Mouse (Mus musculus): ENCODE measurements around the gene Bnipl. TPM values are rescaled to one million over a fixed set of nuclear protein-coding genes. Genes with fewer than 3 reads are reported as not detected.

The Bnipl gene
- not detected in 2 replicates for total RNA-seq (2017)

DNA sequence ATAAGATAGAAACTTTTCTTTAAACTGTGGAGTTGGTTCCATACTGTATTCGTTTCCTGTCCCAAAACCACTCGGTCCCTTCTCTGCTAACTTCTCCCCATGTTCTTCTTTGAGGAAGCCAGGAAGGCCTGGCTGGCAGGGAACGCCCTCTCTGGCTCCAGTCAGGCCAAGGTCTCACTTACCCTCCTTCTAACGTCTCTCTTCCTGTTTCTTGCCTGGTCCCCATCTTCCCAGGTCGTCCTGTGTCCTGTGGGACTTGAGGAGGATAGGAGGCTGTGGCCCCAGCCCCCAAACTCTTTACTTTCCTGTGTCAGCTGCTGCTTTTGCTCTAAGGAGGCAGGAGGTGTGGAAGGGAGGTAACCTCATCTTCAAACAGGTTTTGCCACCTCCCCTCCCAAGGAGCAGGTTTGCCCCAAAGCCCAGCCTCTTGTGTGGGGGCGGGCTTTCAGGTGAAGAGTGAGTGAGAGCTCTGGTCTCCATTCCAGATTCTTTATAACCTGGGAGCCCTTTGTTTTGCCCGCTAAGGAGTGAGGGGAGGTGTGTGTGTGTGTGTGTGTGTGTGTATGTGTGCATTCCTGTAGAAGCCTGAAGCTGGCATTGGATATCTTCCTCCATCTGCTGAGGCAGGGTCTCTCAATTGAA is at the start of gene Bnipl:
Gene Bnipl (minus strand): TSS at position 411 of the 642 bp plus-strand sequence.
- ATAC-seq (ENCODE audit: extremely low read depth, insufficient number of reproducible peaks, low FRiP score, poor library complexity, severe bottlenecking) = no peak

DNA sequence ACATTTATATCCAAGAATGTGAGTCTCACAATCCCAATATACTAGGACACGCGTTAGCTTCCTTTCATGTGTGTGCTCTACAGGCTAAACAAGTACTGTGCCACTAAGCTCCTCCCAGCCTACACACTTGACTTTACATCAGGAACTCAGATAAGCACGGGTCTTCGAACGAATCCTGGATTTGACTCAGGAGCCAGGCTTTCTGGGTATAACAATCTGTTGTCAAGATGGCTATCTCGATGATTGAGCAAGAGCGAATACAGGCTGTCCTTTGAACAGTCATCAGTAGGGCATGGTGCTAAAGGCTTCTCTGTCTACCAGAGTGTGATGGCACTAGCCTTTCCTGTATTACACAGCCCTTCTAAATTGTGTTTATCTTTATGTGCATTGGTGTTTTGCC is 47.0 kb upstream of the Bnipl start:
- ATAC-seq (ENCODE audit: extremely low read depth, insufficient number of reproducible peaks, low FRiP score, poor library complexity, severe bottlenecking) = no peak

DNA sequence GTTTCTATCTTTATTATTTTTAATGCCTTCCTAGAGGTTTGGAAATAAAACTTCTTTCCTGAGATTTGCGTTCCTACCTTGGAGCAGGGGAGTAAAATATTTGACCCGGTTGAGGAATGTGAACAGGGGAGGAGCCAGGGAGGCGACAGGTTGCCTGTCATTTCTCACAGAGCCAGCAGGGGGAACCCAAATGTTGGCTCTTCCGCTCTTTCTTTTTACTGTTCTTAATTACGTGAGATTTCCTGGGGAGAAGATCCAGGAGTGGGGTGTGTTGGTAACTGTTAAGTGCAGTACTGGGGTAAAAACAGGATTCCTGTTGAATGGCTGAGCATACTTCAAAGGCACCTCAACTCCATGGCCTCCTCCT is 45.1 kb upstream of the Bnipl start:
- ATAC-seq (ENCODE audit: extremely low read depth, insufficient number of reproducible peaks, low FRiP score, poor library complexity, severe bottlenecking) = peak; percentile 37; the same call in 1 of the 2 replicates

DNA sequence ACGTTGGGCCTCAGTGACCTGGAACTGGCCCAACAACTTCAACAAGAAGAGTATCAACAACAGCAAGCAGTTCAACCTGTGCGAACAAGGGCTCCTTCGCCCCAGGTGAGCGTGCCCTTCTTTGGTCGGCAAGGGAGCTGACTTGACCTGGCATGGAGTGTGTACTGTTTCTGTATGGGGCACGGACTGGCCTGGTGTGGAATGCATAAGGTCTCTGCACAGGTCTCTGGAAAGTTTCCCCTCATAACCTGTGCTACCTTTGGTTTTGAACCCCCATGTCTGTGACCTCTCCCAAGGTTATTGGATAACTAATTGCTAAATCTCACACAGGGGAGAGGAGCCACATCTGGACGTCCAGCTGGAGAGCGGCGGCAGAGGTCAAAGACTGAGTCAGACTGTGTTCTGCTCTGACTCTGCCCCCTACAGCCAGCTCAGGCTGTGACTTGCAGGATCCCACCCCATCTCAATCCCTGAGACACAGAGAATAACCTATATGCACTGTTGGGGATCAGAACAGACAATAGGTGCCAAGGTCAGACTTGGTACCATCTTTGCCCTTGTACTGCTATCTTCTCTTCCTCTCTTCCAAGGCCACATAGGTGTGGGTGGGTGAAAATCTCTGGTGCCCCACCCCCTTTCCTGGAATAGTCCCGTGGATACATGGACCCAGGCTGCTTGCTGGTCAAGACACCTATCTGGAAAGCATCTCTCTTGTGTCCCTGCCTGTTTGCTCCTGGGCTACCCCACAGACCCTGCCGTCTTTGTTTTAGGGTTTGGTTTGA is 44.5 kb upstream of the Bnipl start:
- no peak for ATAC-seq (ENCODE audit: extremely low read depth, insufficient number of reproducible peaks, low FRiP score, poor library complexity, severe bottlenecking)

DNA sequence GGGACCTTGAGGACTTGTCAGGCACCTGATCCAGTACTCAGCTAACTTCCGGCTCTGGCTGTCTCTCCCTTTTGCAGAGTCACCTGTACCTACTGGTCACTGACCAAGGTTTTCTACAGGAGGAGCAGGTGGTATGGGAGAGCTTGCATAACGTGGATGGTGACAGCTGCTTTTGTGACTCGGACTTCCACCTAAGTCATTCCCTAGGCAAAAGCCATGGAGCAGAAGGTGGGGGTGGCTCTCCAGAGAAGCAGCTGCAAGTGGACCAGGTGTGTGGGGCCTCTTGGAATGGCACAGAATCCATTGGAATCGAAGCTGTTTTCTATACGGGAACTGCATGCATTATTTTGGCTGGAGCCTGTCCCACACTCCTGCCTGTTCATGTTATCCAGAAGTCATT is 43.7 kb upstream of the Bnipl start:
- ATAC-seq (ENCODE audit: extremely low read depth, insufficient number of reproducible peaks, low FRiP score, poor library complexity, severe bottlenecking) = no peak

DNA sequence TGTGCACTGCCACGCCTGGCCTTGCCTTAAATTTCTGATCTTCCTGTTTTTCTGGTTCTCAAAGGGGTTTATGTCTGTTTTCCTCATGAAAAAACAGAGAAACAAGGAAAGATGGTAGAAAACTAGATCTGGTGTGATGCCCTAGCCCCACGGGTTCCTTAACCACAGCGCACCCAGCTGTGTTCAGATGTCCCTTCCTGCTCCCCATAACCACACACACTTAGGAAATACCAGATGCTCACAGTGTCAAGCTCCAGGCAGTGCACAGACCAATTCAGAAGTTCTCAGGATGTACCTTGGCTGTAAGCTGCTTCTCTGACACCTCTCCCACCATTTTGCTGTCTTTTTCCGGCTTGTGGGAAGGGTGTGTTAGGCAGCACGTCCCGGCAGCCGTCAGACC is 43.3 kb upstream of the Bnipl start:
- no peak for ATAC-seq (ENCODE audit: extremely low read depth, insufficient number of reproducible peaks, low FRiP score, poor library complexity, severe bottlenecking)

DNA sequence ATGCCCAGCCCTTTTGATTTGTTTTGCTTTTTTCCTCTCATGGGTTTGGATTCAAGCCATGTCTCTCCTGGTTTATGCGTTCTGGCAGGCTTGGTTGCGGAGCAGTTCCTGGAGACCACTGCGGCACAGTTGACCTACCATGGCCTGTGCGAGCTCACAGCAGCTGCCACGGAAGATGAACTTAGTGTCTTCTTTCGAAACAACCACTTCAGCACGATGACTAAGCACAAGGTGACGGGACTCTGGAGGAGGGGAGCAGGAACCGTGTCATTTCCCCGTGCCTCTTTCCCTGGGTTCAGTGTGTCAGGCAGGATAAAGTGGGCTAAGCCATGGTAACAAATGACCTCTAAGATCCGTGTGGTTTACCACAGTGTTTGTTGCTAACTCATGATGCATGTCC is 42.5 kb upstream of the Bnipl start:
- ATAC-seq (ENCODE audit: extremely low read depth, insufficient number of reproducible peaks, low FRiP score, poor library complexity, severe bottlenecking) = peak; percentile 93

DNA sequence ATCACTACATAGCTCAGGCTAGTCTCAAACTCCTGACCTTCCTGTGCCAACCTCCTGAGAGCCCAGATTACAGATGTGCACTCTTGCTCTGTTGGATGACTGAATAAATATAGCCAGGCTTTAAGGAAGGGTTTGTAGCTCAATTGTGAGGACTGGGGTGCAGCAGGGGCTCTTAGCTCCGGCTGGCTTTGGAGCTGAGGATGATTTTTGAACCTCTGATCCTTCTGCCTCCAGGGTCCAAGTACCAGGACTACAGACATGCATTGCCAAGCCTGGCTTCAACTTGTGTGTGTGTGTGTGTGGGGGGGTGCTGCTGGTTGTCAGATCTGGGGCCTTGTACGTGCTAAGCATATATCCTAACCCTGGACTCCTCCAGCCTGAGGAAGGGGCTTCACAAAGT is 41.9 kb upstream of the Bnipl start:
- no peak for ATAC-seq (ENCODE audit: extremely low read depth, insufficient number of reproducible peaks, low FRiP score, poor library complexity, severe bottlenecking)

DNA sequence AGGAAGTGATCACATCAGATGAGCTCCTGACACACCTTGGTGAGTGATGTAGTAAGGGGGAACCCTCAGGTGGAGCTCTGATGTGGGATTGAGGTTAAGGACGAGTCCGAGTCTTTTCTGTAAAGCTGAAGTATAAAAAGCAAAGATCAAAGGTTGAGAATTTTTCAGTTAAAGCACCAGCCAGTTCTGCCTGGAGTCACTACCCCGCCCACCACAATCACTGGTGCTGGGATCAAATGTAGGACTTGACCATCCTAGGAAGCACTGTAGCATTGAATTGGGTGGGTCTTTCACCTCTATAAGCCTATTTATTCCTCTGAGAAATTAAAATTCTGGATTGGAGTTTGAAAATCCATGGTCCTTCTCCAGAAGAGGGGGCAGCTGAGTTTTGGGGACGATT is 40.0 kb upstream of the Bnipl start:
- no peak for ATAC-seq (ENCODE audit: extremely low read depth, insufficient number of reproducible peaks, low FRiP score, poor library complexity, severe bottlenecking)

DNA sequence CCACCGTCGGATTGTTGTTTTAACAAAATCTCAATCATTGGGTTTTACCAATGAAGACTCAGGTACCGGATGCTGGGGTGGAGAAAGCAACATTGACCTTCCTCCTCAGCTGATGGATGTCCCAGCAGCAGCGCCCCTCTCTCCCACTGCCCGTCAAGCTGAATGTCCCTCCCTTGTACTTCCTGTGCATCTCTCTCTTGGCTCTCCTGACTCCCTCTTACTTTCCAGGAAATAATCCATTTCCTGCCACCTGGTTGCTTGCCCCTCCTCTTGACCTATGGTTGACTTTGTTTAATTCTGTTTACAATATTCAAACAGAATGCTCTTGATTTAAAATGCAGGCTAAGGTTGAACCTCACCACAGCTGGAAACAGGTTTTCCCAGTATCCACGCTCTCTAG is 39.2 kb upstream of the Bnipl start:
- no peak for ATAC-seq (ENCODE audit: extremely low read depth, insufficient number of reproducible peaks, low FRiP score, poor library complexity, severe bottlenecking)

DNA sequence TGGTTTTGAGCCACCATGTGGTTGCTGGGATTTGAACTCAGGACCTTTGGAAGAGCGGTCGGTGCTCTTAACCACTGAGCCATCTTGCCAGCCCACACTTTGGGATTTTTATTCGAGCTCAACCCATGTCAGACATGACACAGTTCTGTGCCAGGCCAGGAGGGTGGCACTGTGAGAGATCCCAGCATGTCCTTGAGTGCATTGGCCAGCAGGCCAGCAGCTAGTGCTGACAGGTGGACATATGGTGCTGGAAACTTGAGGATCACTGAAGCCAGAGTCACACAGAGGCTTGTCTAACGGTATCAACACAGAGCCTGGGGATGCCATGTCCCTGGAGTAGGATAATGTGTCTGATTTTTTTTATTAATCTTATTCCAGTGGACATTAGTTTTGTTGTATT is 38.4 kb upstream of the Bnipl start:
- ATAC-seq (ENCODE audit: extremely low read depth, insufficient number of reproducible peaks, low FRiP score, poor library complexity, severe bottlenecking) = no peak

DNA sequence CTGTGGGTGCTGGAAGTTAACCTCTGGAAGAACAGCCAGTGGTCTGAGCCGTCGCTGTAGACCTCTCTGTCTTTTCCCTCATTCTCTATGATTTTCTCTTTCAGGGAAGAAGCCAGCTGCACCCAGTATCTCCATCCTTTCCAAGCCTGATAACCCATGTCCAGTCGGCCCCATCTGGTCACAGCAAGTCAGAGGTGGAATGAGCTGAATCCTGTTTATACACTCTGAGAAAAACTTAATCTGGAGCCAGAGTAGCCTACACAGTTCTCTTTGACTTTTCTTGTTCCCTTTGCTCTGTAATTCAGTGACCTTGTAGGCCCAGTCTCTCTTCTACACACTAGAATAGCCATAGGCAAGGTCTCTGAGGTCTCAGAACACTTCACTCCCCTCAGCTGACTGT is 36.5 kb upstream of the Bnipl start:
- no peak for ATAC-seq (ENCODE audit: extremely low read depth, insufficient number of reproducible peaks, low FRiP score, poor library complexity, severe bottlenecking)

DNA sequence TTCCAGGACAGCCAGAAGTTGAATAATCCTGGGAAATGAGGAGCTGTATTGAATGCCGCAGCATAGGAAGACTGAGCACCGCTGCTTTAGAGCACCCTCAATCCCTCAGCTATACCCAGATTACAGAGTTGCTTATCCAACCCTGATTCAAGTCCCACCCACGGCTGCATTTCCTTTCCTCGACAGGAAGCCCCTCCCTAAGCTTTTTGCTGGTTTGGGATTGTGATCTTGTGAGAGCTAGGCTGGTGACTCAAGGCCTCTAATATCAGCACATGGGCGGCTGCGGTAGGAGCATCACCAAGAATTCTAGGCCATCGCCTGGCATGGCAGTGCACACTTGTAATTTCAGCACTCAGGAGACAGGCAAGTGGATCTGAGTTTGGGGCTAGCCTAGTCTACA is 35.5 kb upstream of the Bnipl start:
- no peak for ATAC-seq (ENCODE audit: extremely low read depth, insufficient number of reproducible peaks, low FRiP score, poor library complexity, severe bottlenecking)

DNA sequence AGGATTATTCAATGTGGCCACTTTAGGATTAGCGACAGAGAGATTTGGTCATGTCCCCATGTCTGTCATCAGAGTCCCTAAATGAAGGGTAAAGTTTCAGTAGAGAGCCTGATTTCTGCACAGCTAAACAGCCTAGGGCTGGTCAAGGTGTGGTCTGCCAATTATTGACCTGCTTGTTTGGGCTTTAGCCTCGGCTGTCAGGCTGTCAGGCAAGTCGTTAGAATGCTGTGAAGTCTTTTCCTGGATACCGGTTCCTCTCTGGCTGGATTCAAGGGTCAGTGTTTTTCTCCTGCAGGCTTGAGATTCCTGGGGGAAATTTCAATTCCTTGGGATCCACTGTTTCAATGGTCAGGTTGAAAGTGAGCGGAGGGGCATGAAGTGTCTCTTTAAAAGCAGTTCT is 35.0 kb upstream of the Bnipl start:
- no peak for ATAC-seq (ENCODE audit: extremely low read depth, insufficient number of reproducible peaks, low FRiP score, poor library complexity, severe bottlenecking)

DNA sequence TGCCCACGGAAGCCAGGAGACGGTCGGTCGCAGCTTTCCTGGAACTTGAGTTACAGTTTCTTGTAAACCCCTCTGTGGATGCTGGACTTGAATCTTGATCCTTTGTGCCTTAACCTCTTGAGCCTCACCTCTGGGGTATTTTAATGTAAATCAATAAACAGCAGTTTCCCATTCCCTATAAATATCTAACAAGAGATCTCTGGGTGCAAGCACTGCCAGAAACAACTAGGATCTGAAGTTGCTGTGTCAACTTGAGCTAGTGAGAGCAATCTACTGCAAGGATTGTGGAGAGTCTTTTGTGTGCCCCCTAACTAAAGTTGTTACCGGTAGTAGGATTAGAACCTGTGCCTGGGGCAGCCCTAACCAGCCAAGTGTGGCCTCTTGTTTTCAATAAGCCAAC is 34.4 kb upstream of the Bnipl start:
- ATAC-seq (ENCODE audit: extremely low read depth, insufficient number of reproducible peaks, low FRiP score, poor library complexity, severe bottlenecking) = no peak

DNA sequence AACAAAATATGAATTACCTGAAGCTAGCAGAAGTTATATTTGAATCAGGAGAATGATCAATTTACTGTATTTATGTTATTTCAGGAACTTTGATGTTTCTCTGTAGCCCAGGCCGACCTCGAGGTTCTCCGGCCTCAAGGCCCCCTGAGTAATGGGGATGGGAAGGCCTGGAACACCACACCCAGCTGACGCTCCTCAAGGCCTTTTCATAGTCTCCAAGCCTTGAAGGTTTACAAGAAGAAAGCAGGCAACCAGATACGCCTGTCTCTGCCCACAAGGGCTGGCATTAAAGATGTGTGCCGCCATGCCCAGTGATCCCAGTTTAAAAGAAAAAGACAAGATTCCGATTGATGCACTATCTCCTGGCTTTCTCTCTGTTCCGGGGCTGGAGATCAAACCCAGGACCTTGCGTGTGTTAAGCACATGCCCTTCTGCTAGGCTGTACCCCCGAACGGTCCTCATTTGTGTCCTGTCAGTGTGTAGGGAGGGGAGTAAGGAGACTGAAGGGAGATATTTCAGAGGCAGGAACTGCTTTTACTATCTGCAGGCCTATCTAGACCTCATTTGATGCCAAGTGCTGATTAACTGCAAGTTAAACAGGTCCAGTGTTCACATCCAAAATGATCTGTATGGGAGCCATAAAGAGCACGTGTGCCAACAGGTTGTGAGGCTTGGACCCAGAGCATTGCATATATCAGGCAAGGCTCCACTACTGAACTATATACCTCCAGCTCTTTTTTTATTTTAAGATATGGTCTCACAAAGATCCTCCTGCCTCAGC is 33.7 kb upstream of the Bnipl start:
- no peak for ATAC-seq (ENCODE audit: extremely low read depth, insufficient number of reproducible peaks, low FRiP score, poor library complexity, severe bottlenecking)

DNA sequence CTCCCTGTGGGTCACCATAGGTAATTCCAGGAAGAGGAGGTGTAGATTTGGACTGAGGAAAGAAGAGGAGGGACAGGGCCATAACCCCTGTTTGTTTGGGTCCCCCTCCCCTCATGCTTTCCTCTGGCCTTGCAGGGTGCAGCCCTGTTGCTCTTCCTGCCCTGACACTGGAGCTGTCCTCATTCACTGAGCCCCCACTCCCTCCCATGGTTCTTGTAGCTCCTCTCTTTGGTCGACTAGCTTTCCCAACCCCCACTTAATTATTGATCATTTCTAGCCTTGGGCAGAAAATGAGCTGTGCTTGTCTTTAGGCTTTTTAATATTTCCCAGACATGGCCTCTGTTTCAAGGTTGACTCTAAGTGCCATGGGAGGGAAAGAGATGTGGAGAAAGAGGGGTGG is 33.1 kb upstream of the Bnipl start:
- ATAC-seq (ENCODE audit: extremely low read depth, insufficient number of reproducible peaks, low FRiP score, poor library complexity, severe bottlenecking) = no peak

DNA sequence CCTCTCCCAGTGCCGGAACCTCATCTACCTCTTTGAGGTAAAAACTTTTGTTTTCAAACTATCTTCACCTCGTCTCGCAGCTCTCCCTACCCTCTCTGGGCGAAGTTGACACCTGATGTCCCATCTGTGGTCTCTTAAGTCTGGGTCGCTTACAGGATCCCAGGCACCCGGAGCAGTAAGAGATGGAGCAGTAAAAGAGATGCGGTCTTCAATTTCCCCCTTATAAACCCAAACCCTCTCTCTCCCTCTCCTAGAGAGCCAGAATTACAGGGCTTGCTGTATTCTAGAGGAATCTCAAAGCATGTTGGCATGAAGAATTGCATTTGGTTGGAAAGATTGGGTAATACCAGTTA is 32.6 kb upstream of the Bnipl start:
- ATAC-seq (ENCODE audit: extremely low read depth, insufficient number of reproducible peaks, low FRiP score, poor library complexity, severe bottlenecking) = no peak

DNA sequence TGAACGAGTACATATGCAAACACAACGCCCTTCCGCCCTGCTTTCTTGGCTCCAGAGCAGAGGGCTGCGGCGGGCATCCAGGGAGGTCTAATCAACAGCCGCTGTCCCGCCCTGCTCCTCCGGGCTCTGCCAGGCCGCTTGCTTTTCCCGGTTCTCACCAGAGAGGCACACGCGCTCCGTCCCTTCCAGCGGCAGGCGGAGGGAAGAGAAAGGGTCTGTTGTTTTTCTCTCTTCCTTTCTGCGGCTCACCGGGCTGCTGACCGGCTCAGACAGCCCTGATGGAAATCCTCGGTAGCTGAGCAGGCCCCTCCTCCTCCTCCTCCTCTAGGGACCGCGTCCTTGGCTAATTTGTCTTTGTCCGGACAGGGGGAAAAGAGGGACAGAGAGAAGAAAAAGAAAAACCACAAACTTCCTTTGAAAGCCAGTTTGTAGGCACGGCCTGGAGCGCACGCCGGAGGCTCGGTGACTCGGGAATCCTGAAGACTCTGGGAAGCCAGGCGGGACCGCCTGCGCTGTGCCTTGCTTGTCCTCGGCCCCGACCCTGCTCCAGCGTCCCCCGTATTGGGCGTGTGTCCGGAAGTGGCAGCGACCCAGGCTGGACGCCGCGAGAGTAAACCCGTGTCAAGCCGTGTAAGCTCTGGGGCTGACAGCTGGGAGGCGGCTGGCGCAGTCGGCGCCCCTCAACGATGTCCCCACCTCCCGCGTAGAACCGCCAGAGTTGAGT is 32.0 kb upstream of the Bnipl start:
- no peak for ATAC-seq (ENCODE audit: extremely low read depth, insufficient number of reproducible peaks, low FRiP score, poor library complexity, severe bottlenecking)
